Mouse (Mus musculus): ENCODE data around the gene Atg101.

DNA sequence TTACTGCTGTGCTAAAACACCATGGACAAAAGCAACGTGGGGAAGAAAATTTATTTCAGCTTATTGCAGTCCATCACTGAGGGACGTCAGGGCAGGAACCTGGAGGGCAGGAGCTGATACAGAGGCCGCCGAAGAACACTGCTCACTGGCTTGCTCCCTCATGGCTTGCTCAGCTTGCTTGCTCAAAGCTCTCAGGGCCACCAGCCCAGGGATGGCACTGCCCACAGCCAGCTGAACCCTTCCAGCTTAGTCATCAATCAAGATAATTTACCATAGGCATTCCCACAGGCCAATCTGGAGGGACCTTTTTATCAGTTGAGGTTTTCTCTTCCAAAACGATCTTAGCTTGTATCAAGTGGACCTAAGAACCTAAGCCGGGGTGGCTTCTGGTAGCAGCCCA lies 27.9 kb downstream of the Atg101 start:
- TF ChIP-seq EP300 (IDR thresholded peaks at IDR 0.05; ENCODE audit: low read depth) (no peak), CTCF (IDR thresholded peaks at IDR 0.05; ENCODE audit: low read depth) (no peak)
